Mouse (Mus musculus): ENCODE measurements around the gene Hist2h3c1.
A peak's percentile ranks its signal among the peaks of the same experiment; 100 is the strongest.

Gene Hist2h3c1

GRCm38 (mm10) chr3:96255926-96256593 is 9.6 kb downstream of the Hist2h3c1 start:
- no peak for DNase-seq (ENCODE audit: low read depth, low spot score)

- DNase-seq (ENCODE audit: low read depth, low spot score), result no peak
Measured at GRCm38 (mm10) chr3:96257190-96257589, 10.7 kb downstream of the Hist2h3c1 start.

- DNase-seq (ENCODE audit: low read depth, low spot score), result no peak
Measured at GRCm38 (mm10) chr3:96260220-96260619, 13.7 kb downstream of the Hist2h3c1 start.

- no peak for DNase-seq (ENCODE audit: low read depth, low spot score)
Measured at GRCm38 (mm10) chr3:96261623-96262022, 15.1 kb downstream of the Hist2h3c1 start.

GRCm38 (mm10) chr3:96262216-96262875 is 15.9 kb downstream of the Hist2h3c1 start:
- peak; percentile 96 for DNase-seq (ENCODE audit: low read depth, low spot score)

- peak; percentile 96 for DNase-seq (ENCODE audit: low read depth, low spot score)
Measured at GRCm38 (mm10) chr3:96262979-96263550, 16.6 kb downstream of the Hist2h3c1 start, which contains the start of gene Hist2h4. TSS of gene Hist2h4 (minus strand) at chr3:96263311.

GRCm38 (mm10) chr3:96263558-96264403 is 17.3 kb downstream of the Hist2h3c1 start:
- no peak for DNase-seq (ENCODE audit: low read depth, low spot score)

GRCm38 (mm10) chr3:96264404-96264949 is 18.0 kb downstream of the Hist2h3c1 start:
- DNase-seq (ENCODE audit: low read depth, low spot score), result no peak

- no peak for DNase-seq (ENCODE audit: low read depth, low spot score)
Measured at GRCm38 (mm10) chr3:96266132-96266710, 19.7 kb downstream of the Hist2h3c1 start.

- DNase-seq (ENCODE audit: low read depth, low spot score), result no peak
Measured at GRCm38 (mm10) chr3:96267541-96267940, 21.1 kb downstream of the Hist2h3c1 start.

GRCm38 (mm10) chr3:96268051-96268775 is 21.7 kb downstream of the Hist2h3c1 start, which contains the start of gene Hist2h3b:
TSS of gene Hist2h3b (plus strand) at chr3:96268654.
- peak; percentile 96 for DNase-seq (ENCODE audit: low read depth, low spot score)

- DNase-seq (ENCODE audit: low read depth, low spot score), result peak; percentile 36
Measured at GRCm38 (mm10) chr3:96268776-96269378, 22.4 kb downstream of the Hist2h3c1 start.

- DNase-seq (ENCODE audit: low read depth, low spot score), result peak; percentile 99
Measured at GRCm38 (mm10) chr3:96269511-96270474, 23.3 kb downstream of the Hist2h3c1 start, which contains the start of gene Hist2h2bb. TSS of gene Hist2h2bb (plus strand) at chr3:96269752.

- DNase-seq (ENCODE audit: low read depth, low spot score), result no peak
Measured at GRCm38 (mm10) chr3:96273591-96274465, 27.3 kb downstream of the Hist2h3c1 start.

GRCm38 (mm10) chr3:96277428-96277799 is 30.9 kb downstream of the Hist2h3c1 start:
- no peak for DNase-seq (ENCODE audit: low read depth, low spot score)

GRCm38 (mm10) chr3:96277800-96278624 is 31.5 kb downstream of the Hist2h3c1 start:
- peak; percentile 92 for DNase-seq (ENCODE audit: low read depth, low spot score)

- DNase-seq (ENCODE audit: low read depth, low spot score), result no peak
Measured at GRCm38 (mm10) chr3:96280660-96281059, 34.2 kb downstream of the Hist2h3c1 start.

All from telencephalon, adult 2 months (tissue).